Mouse (Mus musculus) E14TG2a.4 (cell line): ENCODE results near the gene Cds2.

Source experiments
- H3K27me3 ChIP-seq: 2 replicates; pipeline ENCODE4 v1.6.1; 2014; ENCODE audit warnings: low read length, control low read depth; ENCODE audit not compliant: insufficient read depth
- H3K36me3 ChIP-seq: 2 replicates; pipeline ENCODE4 v1.6.1; 2014; ENCODE audit warnings: low read length, control low read depth; ENCODE audit not compliant: insufficient read depth
- H3K4me1 ChIP-seq: replicated peaks from 2 replicates; pipeline ENCODE4 v1.6.1; 2014; ENCODE audit warnings: low read depth, low read length, control low read depth
- H3K4me3 ChIP-seq: replicated peaks from 2 replicates; pipeline ENCODE4 v1.5.1; 2014; ENCODE audit warnings: mild to moderate bottlenecking, low read length
- H3K9me3 ChIP-seq: 2 replicates; pipeline ENCODE4 v1.6.1; 2014; ENCODE audit warnings: low read length, control low read depth
- CTCF ChIP-seq: conservative IDR thresholded peaks from 2 replicates; pipeline ENCODE4 v1.5.1; 2014; ENCODE audit warnings: low read length
- NANOG ChIP-seq: IDR thresholded peaks from 2 replicates; pipeline ENCODE4 v1.6.1; 2014; ENCODE audit warnings: borderline replicate concordance, low read length, mixed read lengths
- POU5F1 ChIP-seq: IDR thresholded peaks from 2 replicates; pipeline ENCODE4 v1.6.1; 2014; ENCODE audit warnings: low read length, borderline replicate concordance

Cds2 gene

GRCm38 (mm10) chr2:132243370-132243769 lies 19.6 kb upstream of the Cds2 start:
- Histone ChIP-seq H3K4me3 (no peak overlapping the region), H3K27me3 (no peaks in the 10 kb centered on the region), H3K9me3 (no peaks in the 10 kb centered on the region), H3K36me3 (peaks cover 68% of the 10 kb centered on the region), H3K4me1 (peaks cover 23% of the 10 kb centered on the region)
- no peak for TF ChIP-seq POU5F1
- no peak for TF ChIP-seq NANOG
- TF ChIP-seq CTCF = no peak

GRCm38 (mm10) chr2:132247539-132248313 lies 15.2 kb upstream of the Cds2 start, which contains the start of gene Tmem230:
Tmem230 (minus strand) TSS chr2:132247807.
- Histone ChIP-seq H3K4me3 (peak within 1 kb of the TSS; percentile 83), H3K36me3 (peaks cover 78% of the 10 kb centered on the region), H3K27me3 (no peaks in the 10 kb centered on the region), H3K9me3 (no peaks in the 10 kb centered on the region), H3K4me1 (peaks cover 37% of the 10 kb centered on the region)
- no peak for TF ChIP-seq POU5F1
- no peak for TF ChIP-seq NANOG
- no peak for TF ChIP-seq CTCF

GRCm38 (mm10) chr2:132251911-132252310 lies 11.0 kb upstream of the Cds2 start:
- Histone ChIP-seq H3K4me1 (peaks cover 48% of the 10 kb centered on the region), H3K9me3 (no peaks in the 10 kb centered on the region), H3K4me3 (peak overlapping the region; percentile 90), H3K36me3 (peaks cover 56% of the 10 kb centered on the region), H3K27me3 (no peaks in the 10 kb centered on the region)
- TF ChIP-seq NANOG (no peak), POU5F1 (no peak), CTCF (no peak)

- peaks cover 55% of the 10 kb centered on the region for H3K36me3 ChIP-seq
- no peaks in the 10 kb centered on the region for H3K27me3 ChIP-seq
- no peaks in the 10 kb centered on the region for H3K9me3 ChIP-seq
- H3K4me1 ChIP-seq = peaks cover 57% of the 10 kb centered on the region
- no peak for TF ChIP-seq NANOG
- TF ChIP-seq POU5F1 = no peak
- no peak for TF ChIP-seq CTCF
- peak within 1 kb of the TSS; percentile 90 for H3K4me3 ChIP-seq
Measured at GRCm38 (mm10) chr2:132252542-132253528, 10.1 kb upstream of the Cds2 start, which contains the start of gene Pcna. Pcna (minus strand) TSS chr2:132253314.

- H3K4me1 ChIP-seq = peaks cover 56% of the 10 kb centered on the region
- no peaks in the 10 kb centered on the region for H3K27me3 ChIP-seq
- H3K4me3 ChIP-seq = peak overlapping the region; percentile 90
- no peak for TF ChIP-seq NANOG
- no peak for TF ChIP-seq CTCF
- no peak for TF ChIP-seq POU5F1
- peaks cover 48% of the 10 kb centered on the region for H3K36me3 ChIP-seq
- H3K9me3 ChIP-seq = no peaks in the 10 kb centered on the region
Measured at GRCm38 (mm10) chr2:132253603-132254002, 9.3 kb upstream of the Cds2 start.

- TF ChIP-seq POU5F1 (peak; percentile 68; the same call in 1 of the 2 replicates), NANOG (peak; percentile 11; the same call in 1 of the 2 replicates), CTCF (no peak)
- Histone ChIP-seq H3K4me3 (peak overlapping the region; percentile 39; the same call in 1 of the 2 replicates), H3K27me3 (no peaks in the 10 kb centered on the region)
Measured at GRCm38 (mm10) chr2:132257350-132258068, 5.4 kb upstream of the Cds2 start.

GRCm38 (mm10) chr2:132260601-132261000 lies 2.3 kb upstream of the Cds2 start:
- TF ChIP-seq NANOG = no peak
- no peaks in the 10 kb centered on the region for H3K9me3 ChIP-seq
- peaks cover 73% of the 10 kb centered on the region for H3K4me1 ChIP-seq
- H3K36me3 ChIP-seq = peaks cover 9% of the 10 kb centered on the region
- no peaks in the 10 kb centered on the region for H3K27me3 ChIP-seq
- H3K4me3 ChIP-seq = no peak overlapping the region

More at GRCm38 (mm10) chr2:132257350-132258068, 5.4 kb upstream of the Cds2 start:
- H3K4me1 ChIP-seq = peaks cover 72% of the 10 kb centered on the region
- H3K9me3 ChIP-seq = no peaks in the 10 kb centered on the region
- H3K36me3 ChIP-seq = peaks cover 15% of the 10 kb centered on the region

- no peaks in the 10 kb centered on the region for H3K9me3 ChIP-seq
- no peak for TF ChIP-seq CTCF
- TF ChIP-seq NANOG = no peak
- no peak for TF ChIP-seq POU5F1
- H3K4me3 ChIP-seq = peak overlapping the region; percentile 94; the same call in 1 of the 2 replicates
- no peaks in the 10 kb centered on the region for H3K27me3 ChIP-seq
- no peaks in the 10 kb centered on the region for H3K36me3 ChIP-seq
- peaks cover 70% of the 10 kb centered on the region for H3K4me1 ChIP-seq
Measured at GRCm38 (mm10) chr2:132262175-132262574, 773 bp upstream of the Cds2 start.
